Comparison of ENCODE assay signal across 30 mouse cellular contexts in genomic region chr1:134604086-134604485, GRCm38 (mm10). TPM values are rescaled to one million over a fixed set of nuclear protein-coding genes. Genes with fewer than 3 reads are reported as not detected.
DNase-seq lines count a peak whose midpoint lies in the region; ATAC-seq and TF ChIP-seq lines count a peak whose summit lies in the region.
"Had no signal": no experiment of that assay in that cellular context is flagged by ENCODE, and none has a peak within 500 bp of the region (broad histone marks: within the 10 kb centered on the region; RNA-seq: fewer than 3 reads in every experiment).

No protein-coding gene starts in this region.

- ATAC-seq in intestine, postnatal 0 days: no peak
- ATAC-seq in intestine, embryonic 15.5 days: no peak
- ATAC-seq in liver, postnatal 0 days: no peak
- no peak for ATAC-seq in forebrain, embryonic 13.5 days
- ATAC-seq: activated CD4-positive, CD25-positive, alpha-beta regulatory T cell, adult 4 months had no signal

- no peak for TF ChIP-seq POLR2A in MEL (IDR thresholded peaks at IDR 0.05; ENCODE audit: control insufficient read depth in 1 of 2, insufficient read depth in 1 of 2, low read depth in 1 of 2, low read length in 2 of 2, poor library complexity in 1 of 2)

- no peaks in the 10 kb centered on the region for H3K4me1 ChIP-seq in intestine, postnatal 0 days (replicated peaks; ENCODE audit: control insufficient read depth, insufficient read depth, low read length)
- H3K4me1 ChIP-seq in intestine, embryonic 15.5 days (replicated peaks): peaks cover 4% of the 10 kb centered on the region; the same call in 1 of the 2 replicates
- H3K4me1 ChIP-seq in MEL (ENCODE audit: control insufficient read depth in 1 of 2, insufficient read depth in 2 of 2, low read length in 2 of 2): peaks cover 12 to 13% of the 10 kb centered on the region in 2 experiments
- H3K4me1 ChIP-seq in liver, postnatal 0 days (ENCODE audit: insufficient read depth): no peaks in the 10 kb centered on the region
- H3K4me1 ChIP-seq in forebrain, embryonic 13.5 days: no peaks in the 10 kb centered on the region
- H3K4me1 ChIP-seq: embryonic facial prominence, embryonic 15.5 days had no signal

- no peaks in the 10 kb centered on the region for H3K79me2 ChIP-seq in MEL (ENCODE audit: control insufficient read depth, insufficient read depth, low read length, poor library complexity)

- no peak; the same call in 1 of the 2 replicates for TF ChIP-seq RAD21 in MEL (IDR thresholded peaks at IDR 0.05; ENCODE audit: low read depth, low read length)

- no peaks in the 10 kb centered on the region for H3K27me3 ChIP-seq in intestine, postnatal 0 days (replicated peaks; ENCODE audit: control insufficient read depth, insufficient read depth, low read length)
- no peaks in the 10 kb centered on the region for H3K27me3 ChIP-seq in intestine, embryonic 15.5 days (replicated peaks)
- no peaks in the 10 kb centered on the region for H3K27me3 ChIP-seq in MEL (ENCODE audit: control insufficient read depth in 1 of 2, insufficient read depth in 2 of 2, low read length in 2 of 2)
- H3K27me3 ChIP-seq in liver, postnatal 0 days (ENCODE audit: insufficient read depth, low read length): no peaks in the 10 kb centered on the region
- H3K27me3 ChIP-seq in forebrain, embryonic 13.5 days: no peaks in the 10 kb centered on the region
- H3K27me3 ChIP-seq: embryonic facial prominence, embryonic 15.5 days had no signal

- 0 out of 2 replicates have a peak, but pooled peaks have one; percentile 25 for TF ChIP-seq CTCF in intestine, postnatal 0 days (IDR thresholded peaks at IDR 0.05; ENCODE audit: low read depth)
- peak in 1 of 3 experiments; percentile 22; a peak in 1 of 6 replicates for TF ChIP-seq CTCF in MEL (IDR thresholded peaks at IDR 0.05 in 2 of 3, conservative IDR thresholded peaks at IDR 0.05 in 1 of 3; ENCODE audit: control insufficient read depth in 1 of 3, insufficient read depth in 1 of 3, low read depth in 2 of 3, low read length in 3 of 3, poor library complexity in 1 of 3, severe bottlenecking in 1 of 3)
- TF ChIP-seq CTCF in liver, postnatal 0 days (IDR thresholded peaks at IDR 0.05; ENCODE audit: low read depth): no peak

- DNase-seq in retina, embryonic 14.5 days (ENCODE audit: low spot score): peak; percentile 16
- no peak for DNase-seq in retina, postnatal 1 day
- peak; percentile 27 for DNase-seq in MEL (ENCODE audit: low read depth, low spot score)
- DNase-seq in liver, postnatal 0 days: no peak
- DNase-seq: adrenal gland, postnatal 14 days; cerebellum, adult 11 months; cerebellum, postnatal 14 days; embryo, embryonic 11 days; gastrocnemius, postnatal 10 days; heart, postnatal 10 days; kidney, adult 2 months; kidney, postnatal 25 days; left cerebral cortex, postnatal 4 days; lung, adult 2 months; midbrain, embryonic 14.5 days; right cerebral cortex, postnatal 25 days; thymus, postnatal 14 days had no signal

- H3K4me2 ChIP-seq in intestine, postnatal 0 days (replicated peaks; ENCODE audit: low read depth): no peak overlapping the region
- no peak overlapping the region for H3K4me2 ChIP-seq in intestine, embryonic 15.5 days (replicated peaks)
- no peak overlapping the region for H3K4me2 ChIP-seq in liver, postnatal 0 days (ENCODE audit: low read depth, low read length)
- no peak overlapping the region for H3K4me2 ChIP-seq in forebrain, embryonic 13.5 days
- H3K4me2 ChIP-seq: embryonic facial prominence, embryonic 15.5 days; liver, embryonic 11.5 days had no signal

- H3K9ac ChIP-seq in intestine, postnatal 0 days (ENCODE audit: low read depth, low read length): no peak overlapping the region
- H3K9ac ChIP-seq in intestine, embryonic 15.5 days: no peak overlapping the region
- H3K9ac ChIP-seq in MEL (ENCODE audit: control insufficient read depth, low read depth, low read length, poor library complexity, severe bottlenecking): no peak overlapping the region
- no peak overlapping the region for H3K9ac ChIP-seq in liver, postnatal 0 days (replicated peaks)
- no peak overlapping the region for H3K9ac ChIP-seq in forebrain, embryonic 13.5 days
- H3K9ac ChIP-seq: embryonic facial prominence, embryonic 15.5 days had no signal

- H3K36me3 ChIP-seq in intestine, postnatal 0 days (ENCODE audit: control insufficient read depth, insufficient read depth): peaks cover 46% of the 10 kb centered on the region
- peaks cover 8% of the 10 kb centered on the region for H3K36me3 ChIP-seq in intestine, embryonic 15.5 days
- peaks cover 28 to 48% of the 10 kb centered on the region in 2 experiments for H3K36me3 ChIP-seq in MEL (ENCODE audit: control insufficient read depth in 1 of 2, insufficient read depth in 2 of 2, low read length in 2 of 2)
- peaks cover 43% of the 10 kb centered on the region for H3K36me3 ChIP-seq in liver, postnatal 0 days (replicated peaks; ENCODE audit: insufficient read depth, low read length)
- H3K36me3 ChIP-seq in forebrain, embryonic 13.5 days (ENCODE audit: poor library complexity, severe bottlenecking): peaks cover 84% of the 10 kb centered on the region

- WGBS in intestine, postnatal 0 days: 91% methylated on average over 2 of the region's 2 CpGs
- WGBS in intestine, embryonic 15.5 days: 94% methylated on average over 2 of the region's 2 CpGs
- WGBS in liver, postnatal 0 days (ENCODE audit: insufficient replicate concordance): 94% methylated on average over 2 of the region's 2 CpGs
- 91% methylated on average over 2 of the region's 2 CpGs for WGBS in forebrain, embryonic 13.5 days

- no peaks in the 10 kb centered on the region for H3K9me3 ChIP-seq in intestine, postnatal 0 days (ENCODE audit: control insufficient read depth)
- no peaks in the 10 kb centered on the region for H3K9me3 ChIP-seq in intestine, embryonic 15.5 days
- H3K9me3 ChIP-seq in MEL (replicated peaks; ENCODE audit: insufficient read depth, low read length): no peaks in the 10 kb centered on the region
- no peaks in the 10 kb centered on the region for H3K9me3 ChIP-seq in liver, postnatal 0 days (ENCODE audit: low read length)
- H3K9me3 ChIP-seq in forebrain, embryonic 13.5 days (replicated peaks): no peaks in the 10 kb centered on the region
- H3K9me3 ChIP-seq: embryonic facial prominence, embryonic 15.5 days had no signal

- no peak overlapping the region for H3K27ac ChIP-seq in intestine, postnatal 0 days (ENCODE audit: low read depth, low read length)
- H3K27ac ChIP-seq in intestine, embryonic 15.5 days: no peak overlapping the region
- no peak overlapping the region for H3K27ac ChIP-seq in MEL (ENCODE audit: control insufficient read depth, low read depth, low read length)
- no peak overlapping the region for H3K27ac ChIP-seq in liver, postnatal 0 days (ENCODE audit: low read depth)
- H3K27ac ChIP-seq in forebrain, embryonic 13.5 days: no peak overlapping the region
- H3K27ac ChIP-seq: embryonic facial prominence, embryonic 15.5 days; left cerebral cortex, adult 2 months had no signal

- no peak for TF ChIP-seq EP300 in MEL (IDR thresholded peaks at IDR 0.05; ENCODE audit: low read depth in 1 of 2, low read length in 2 of 2)
- no peak for TF ChIP-seq EP300 in liver, postnatal 0 days (IDR thresholded peaks at IDR 0.05; ENCODE audit: low read depth)

- no peak overlapping the region for H3K4me3 ChIP-seq in intestine, postnatal 0 days (ENCODE audit: low read depth, low read length)
- H3K4me3 ChIP-seq in intestine, embryonic 15.5 days (replicated peaks): no peak overlapping the region
- H3K4me3 ChIP-seq in MEL (ENCODE audit: control insufficient read depth in 1 of 2, insufficient read depth in 1 of 2, low read depth in 2 of 2, low read length in 2 of 2): no peak overlapping the region
- H3K4me3 ChIP-seq in liver, postnatal 0 days (ENCODE audit: low read depth, low read length): no peak overlapping the region
- no peak overlapping the region for H3K4me3 ChIP-seq in forebrain, embryonic 13.5 days
- H3K4me3 ChIP-seq: embryonic facial prominence, embryonic 15.5 days; left cerebral cortex, adult 2 months; myocyte had no signal

TF ChIP-seq in MEL, 35 proteins besides CTCF, POLR2A, EP300 and RAD21:
- TF ChIP-seq SMC3 (IDR thresholded peaks at IDR 0.05; ENCODE audit: low read depth, low read length) (peak; percentile 10; the same call in 1 of the 2 replicates), ZNF384 (IDR thresholded peaks at IDR 0.05; ENCODE audit: low read depth, low read length) (peak; percentile 66), GABPA (IDR thresholded peaks at IDR 0.05; ENCODE audit: low read depth, low read length) (no peak)

RNA-seq across cellular contexts. Expression of gene Syt2, which starts 42.4 kb away (rescaled TPM):
- 0.48 and 0.84 TPM in 2 replicates for polyA plus RNA-seq in intestine, postnatal 0 days (2015; fragmentation: Nextera tagmentation; extraction: Ambion mirVana)
- 0.87 and 2.0 TPM in 2 replicates for polyA plus RNA-seq in intestine, embryonic 15.5 days (2015; fragmentation: Nextera tagmentation; extraction: Ambion mirVana)
- total RNA-seq in MEL (2012; rRNA removed): 0.07 TPM in 1 of 2 replicates, not detected in the other
- polyA plus RNA-seq in MEL (2012; ENCODE audit: insufficient read depth in 1 of 2, insufficient read length in 2 of 2, low read depth in 1 of 2, low replicate concordance in 2 of 2, missing spikeins in 1 of 2): under 1 TPM in 1 of 2 experiments, not detected in 1; 0.31 TPM
- polyA plus RNA-seq in liver, postnatal 0 days (2015; fragmentation: Nextera tagmentation; extraction: Ambion mirVana): not detected in 2 replicates
- 1.1 TPM in 2 replicates for polyA plus RNA-seq in forebrain, embryonic 13.5 days (2015; fragmentation: Nextera tagmentation; extraction: Ambion mirVana)
- total RNA-seq: megakaryocyte, adult 5-6 weeks had no signal

RNA-seq across cellular contexts. Expression of gene Kdm5b, which starts 44.1 kb away (rescaled TPM):
- polyA plus RNA-seq in intestine, postnatal 0 days (2015; fragmentation: Nextera tagmentation; extraction: Ambion mirVana): 12.6 and 13.0 TPM in 2 replicates
- 35.0 and 38.7 TPM in 2 replicates for polyA plus RNA-seq in intestine, embryonic 15.5 days (2015; fragmentation: Nextera tagmentation; extraction: Ambion mirVana)
- total RNA-seq in MEL (2012; rRNA removed): 25.5 and 37.7 TPM in 2 replicates
- polyA plus RNA-seq in MEL (2012; ENCODE audit: insufficient read depth in 1 of 2, insufficient read length in 2 of 2, low read depth in 1 of 2, low replicate concordance in 2 of 2, missing spikeins in 1 of 2): 10 to 100 TPM; 31.8 to 48.6 TPM
- 5.8 and 6.4 TPM in 2 replicates for polyA plus RNA-seq in liver, postnatal 0 days (2015; fragmentation: Nextera tagmentation; extraction: Ambion mirVana)
- polyA plus RNA-seq in forebrain, embryonic 13.5 days (2015; fragmentation: Nextera tagmentation; extraction: Ambion mirVana): 95.4 and 96.5 TPM in 2 replicates

RNA-seq across cellular contexts. Expression of gene Mgat4e, which starts 54.6 kb away (rescaled TPM):
- polyA plus RNA-seq in intestine, postnatal 0 days (2015; fragmentation: Nextera tagmentation; extraction: Ambion mirVana): not detected in 2 replicates
- not detected in 2 replicates for polyA plus RNA-seq in intestine, embryonic 15.5 days (2015; fragmentation: Nextera tagmentation; extraction: Ambion mirVana)
- 0.08 TPM in 1 of 2 replicates, not detected in the other for total RNA-seq in MEL (2012; rRNA removed)
- under 1 TPM in 1 of 2 experiments, not detected in 1; 0.17 TPM for polyA plus RNA-seq in MEL (2012; ENCODE audit: insufficient read depth in 1 of 2, insufficient read length in 2 of 2, low read depth in 1 of 2, low replicate concordance in 2 of 2, missing spikeins in 1 of 2)
- polyA plus RNA-seq in liver, postnatal 0 days (2015; fragmentation: Nextera tagmentation; extraction: Ambion mirVana): not detected in 2 replicates
- not detected in 2 replicates for polyA plus RNA-seq in forebrain, embryonic 13.5 days (2015; fragmentation: Nextera tagmentation; extraction: Ambion mirVana)
- total RNA-seq: adrenal gland, postnatal 14 days; gastrocnemius, postnatal 10 days; heart, adult 8-10 months; heart, postnatal 10 days; left cerebral cortex, adult 2 months; left cerebral cortex, postnatal 4 days; megakaryocyte, adult 5-6 weeks had no signal
- polyA plus RNA-seq: activated CD4-positive, CD25-positive, alpha-beta regulatory T cell, adult 4 months; embryonic facial prominence, embryonic 15.5 days; hindbrain, embryonic 11.5 days; liver, embryonic 11.5 days; lung, adult 2 months; midbrain, embryonic 14.5 days; myocyte; neural tube, embryonic 14.5 days; stomach, embryonic 16.5 days had no signal

Comparison
In these comparisons a context has a peak if more than half of its experiments do, and no peak if none do; other contexts are left out.
1. DNase-seq: peak in retina, embryonic 14.5 days (single experiment) and MEL (single experiment); none in retina, postnatal 1 day (single experiment) and liver, postnatal 0 days (single experiment).